Mouse (Mus musculus) mouse embryonic stem cell (cell line): Measurements from ENCODE around the gene Abcb5.

Experiments used
- in situ Hi-C, 2 experiments: fragments of 300-500 bp; cut with MboI; formaldehyde crosslinking; loops; 1 replicate in 1 of 2; 3 replicates in 1 of 2; pipeline ENCODE4 v1.14.3; 2019 to 2020; ENCODE audit warnings: low sequenced_read_pairs in 2 of 2, low pct_unique_long_range_greater_than_20kb in 1 of 2, mixed read lengths in 1 of 2; ENCODE audit not compliant: unreplicated experiment in 1 of 2

Gene Abcb5

GRCm38 (mm10) chr12:118836411-118837341 is 129.5 kb downstream of the Abcb5 start:
- in situ Hi-C loops, result no loop called here

GRCm38 (mm10) chr12:118829881-118830280 is 136.3 kb downstream of the Abcb5 start:
- in situ Hi-C loops, result no loop called here
